Mouse (Mus musculus) liver, embryonic 14.5 days (tissue): ENCODE measurements at regions not wholly inside any gene's neighbourhood (a gene's known extent, or its start where the extent isn't known, plus 50 kb on each side); places are given as distances from the start of the nearest gene placed in this dataset.
"Not testable (repeated sequence)": the region's sequence is repeated elsewhere in the genome, so short reads cannot be mapped to it uniquely, and the experiment has no call there.

Experiments used
- ATAC-seq: fragments of 200-750 bp; cut with Nextera tagmentation; 2 replicates; pipeline ENCODE4 v1.8.0; 2017; ENCODE audit warnings: moderate number of reproducible peaks, mild to moderate bottlenecking, moderate library complexity; ENCODE audit not compliant: insufficient read depth
- DNase-seq, 3 experiments: peaks; one replicate each; pipeline ENCODE4 v3.0.0-alpha.2; 2012 to 2013; ENCODE audit warnings: low read depth in 3 of 3, low spot score in 3 of 3
- H3K27ac ChIP-seq: fragments of 300-500 bp; sonication (generic); 2 replicates; pipeline ENCODE4 v1.5.1; 2014; ENCODE audit warnings: moderate library complexity, mild to moderate bottlenecking, control low read depth, inconsistent platforms
- H3K27me3 ChIP-seq: fragments of 300-500 bp; sonication (generic); 2 replicates; pipeline ENCODE4 v1.6.1; 2014; ENCODE audit warnings: mild to moderate bottlenecking, low read length, moderate library complexity; ENCODE audit not compliant: control insufficient read depth, insufficient read depth
- H3K36me3 ChIP-seq: fragments of 300-500 bp; sonication (generic); replicated peaks from 2 replicates; pipeline ENCODE4 v1.6.1; 2014; ENCODE audit warnings: low read depth; ENCODE audit not compliant: control insufficient read depth, insufficient read depth
- H3K4me1 ChIP-seq, 2 experiments: fragments of 200-500 bp in 1 of 2; fragments of 300-500 bp in 1 of 2; sonication (generic) in 1 of 2; replicated peaks; 2 replicates each; pipeline ENCODE4 v1.6.1; 2012 to 2014; ENCODE audit warnings: antibody characterized with exemption in 1 of 2, inconsistent platforms in 1 of 2, low read length in 1 of 2; ENCODE audit not compliant: control insufficient read depth in 2 of 2, insufficient read depth in 2 of 2
- H3K4me2 ChIP-seq: fragments of 300-500 bp; sonication (generic); 2 replicates; pipeline ENCODE4 v1.6.1; 2014; ENCODE audit warnings: low read depth, mild to moderate bottlenecking, control low read depth, moderate library complexity
- H3K4me3 ChIP-seq, 2 experiments: fragments of 200-500 bp in 1 of 2; fragments of 300-500 bp in 1 of 2; sonication (generic) in 1 of 2; 2 replicates each; pipeline ENCODE4 v1.5.1; 2012 to 2014; ENCODE audit warnings: low read depth in 2 of 2, low read length in 2 of 2, mild to moderate bottlenecking in 2 of 2, control low read depth in 1 of 2, inconsistent platforms in 1 of 2, moderate library complexity in 1 of 2; ENCODE audit not compliant: insufficient read depth in 1 of 2
- H3K9ac ChIP-seq: fragments of 300-500 bp; sonication (generic); replicated peaks from 2 replicates; pipeline ENCODE4 v1.6.1; 2014; ENCODE audit warnings: mild to moderate bottlenecking, control low read depth, moderate library complexity
- H3K9me3 ChIP-seq: fragments of 300-500 bp; sonication (generic); 2 replicates; pipeline ENCODE4 v1.6.1; 2016; ENCODE audit warnings: low read length, mixed read lengths; ENCODE audit not compliant: control insufficient read depth
- WGBS: fragments of 180-500 bp; shearing (Covaris S2); extraction: QIAGEN DNeasy Blood & Tissue Kit; methylation state at CpG from one replicate; pipeline ENCODE4 v1.1.7; 2014; ENCODE audit not compliant: insufficient replicate concordance; 5-methylcytosine and 5-hydroxymethylcytosine counted together

DNA sequence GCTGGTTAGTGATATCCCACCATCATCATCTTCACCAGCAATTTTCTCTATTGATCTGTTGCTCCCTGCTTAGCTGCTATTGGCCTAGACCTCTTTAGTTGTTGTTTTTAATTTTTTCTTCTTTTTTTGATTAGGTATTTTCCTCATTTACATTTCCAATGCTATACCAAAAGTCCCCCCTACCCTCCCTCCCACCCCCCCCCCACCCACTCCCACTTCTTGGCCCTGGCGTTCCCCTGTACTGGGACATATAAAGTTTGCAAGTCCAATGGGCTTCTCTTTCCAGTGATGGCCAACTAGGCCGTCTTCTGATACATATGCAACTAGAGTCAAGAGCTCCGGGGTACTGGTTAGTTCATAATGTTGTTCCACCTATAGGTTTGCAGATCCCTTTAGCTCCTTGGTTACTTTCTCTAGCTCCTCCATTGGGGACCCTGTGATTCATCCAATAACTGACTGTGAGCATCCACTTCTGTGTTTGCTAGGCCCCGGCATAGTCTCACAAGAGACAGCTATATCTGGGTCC, 386.7 kb upstream of the Pcdh10 start:
- not testable (repeated sequence) for H3K36me3 ChIP-seq, H3K9ac ChIP-seq, H3K9me3 ChIP-seq, DNase-seq, H3K4me2 ChIP-seq, H3K4me1 ChIP-seq, H3K27ac ChIP-seq, H3K27me3 ChIP-seq, H3K4me3 ChIP-seq
- WGBS, result 62% methylated on average over 4 of the region's 4 CpGs
- 0 out of 2 replicates have a peak, but pooled peaks have one; percentile 33 for ATAC-seq
